Mouse (Mus musculus): ENCODE results near the gene Hdac1. TPM values are rescaled to one million over a fixed set of nuclear protein-coding genes. Genes with fewer than 3 reads are reported as not detected.
"Not testable (repeated sequence)": the region's sequence is repeated elsewhere in the genome, so short reads cannot be mapped to it uniquely, and the experiment has no call there.

Hdac1 gene
- polyA plus RNA-seq, 1 experiment from 2014 or later, result 278 TPM

DNA sequence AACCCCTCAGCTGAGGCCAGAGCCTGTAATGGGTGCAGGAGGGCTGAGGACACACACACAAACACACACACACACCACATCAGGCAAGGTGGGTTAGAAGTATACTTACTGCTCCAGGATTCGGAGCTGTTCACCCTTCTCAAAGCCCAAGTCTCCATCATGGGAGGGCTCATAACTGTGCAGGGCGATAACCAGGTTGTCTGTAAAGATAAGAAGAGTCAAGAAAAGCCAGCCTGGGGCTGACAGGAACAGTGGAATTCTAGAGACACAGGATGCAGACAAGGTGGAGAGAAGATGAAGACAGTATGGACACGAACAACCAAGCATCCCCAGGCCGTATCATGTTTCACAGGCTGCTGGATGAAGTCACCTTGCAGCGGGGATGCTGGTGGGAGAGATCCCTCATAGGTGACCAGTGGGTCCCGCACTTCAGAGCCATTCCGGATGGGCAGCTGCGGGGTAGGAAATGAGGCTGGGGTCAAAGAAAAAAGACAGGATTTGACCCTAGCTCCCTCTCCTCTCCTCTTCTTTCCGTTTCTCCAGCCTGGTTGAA is 14.8 kb upstream of the Hdac1 start:
- H3K27ac ChIP-seq, result no peak overlapping the region; the same call in 1 of the 2 replicates
- H3K4me3 ChIP-seq (replicated peaks), result peak overlapping the region; percentile 53; the same call in 1 of the 2 replicates
- H3K36me3 ChIP-seq, result no peaks in the 10 kb centered on the region
- peaks cover 9% of the 10 kb centered on the region for H3K4me1 ChIP-seq (replicated peaks)
- no peak for ATAC-seq (ENCODE audit: insufficient number of reproducible peaks, insufficient read depth, low FRiP score, low TSS enrichment, low read depth)
- no peaks in the 10 kb centered on the region for H3K27me3 ChIP-seq
- WGBS, result 60% methylated on average over 9 of the region's 9 CpGs
- H3K9me3 ChIP-seq, result no peaks in the 10 kb centered on the region
- peak overlapping the region; percentile 92 for H3K4me2 ChIP-seq
- 0 out of 2 replicates have a peak overlapping the region, but pooled peaks have one; percentile 64 for H3K9ac ChIP-seq (replicated peaks)

DNA sequence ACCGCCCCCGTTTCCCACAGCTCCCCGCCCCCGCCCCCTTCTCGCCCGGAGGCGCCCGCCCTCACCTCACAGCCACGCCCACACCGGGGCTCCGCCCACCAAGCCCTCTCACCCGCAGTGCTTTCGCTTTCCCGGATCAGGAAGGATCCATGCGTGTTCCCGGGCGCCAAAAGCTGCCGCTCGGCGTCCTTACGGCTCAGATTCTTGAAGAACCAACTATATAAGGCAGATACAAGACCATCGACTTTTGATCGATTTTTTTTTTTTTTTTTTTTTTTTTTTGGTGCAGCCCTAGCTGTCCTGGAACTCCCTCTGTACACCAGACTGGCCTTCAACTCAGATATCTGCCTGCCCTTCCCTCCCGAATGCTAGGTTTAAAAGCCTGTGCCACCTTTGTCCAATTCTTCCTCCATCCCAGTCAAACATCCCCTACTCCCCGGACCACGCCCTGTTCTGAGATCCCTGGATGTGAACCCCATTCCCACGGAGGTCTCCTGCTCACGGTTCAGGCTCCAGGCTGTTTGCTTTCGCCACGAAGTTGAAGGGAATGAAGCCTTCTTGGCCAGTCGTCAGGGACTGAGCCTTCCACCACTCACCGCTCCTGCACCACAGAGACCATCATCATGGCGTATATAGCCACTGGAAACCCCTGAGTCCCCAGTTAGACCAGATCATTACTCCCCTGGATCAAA is 14.2 kb upstream of the Hdac1 start:
- peak overlapping the region; percentile 64 for H3K9ac ChIP-seq (replicated peaks)
- WGBS, result 8% methylated on average over 33 of the region's 33 CpGs

GRCm38 (mm10) chr4:129555862-129556531 is 13.5 kb upstream of the Hdac1 start:
- ATAC-seq (ENCODE audit: insufficient number of reproducible peaks, insufficient read depth, low FRiP score, low TSS enrichment, low read depth), result peak; percentile 71
- H3K4me2 ChIP-seq, result peak overlapping the region; percentile 92
- H3K27ac ChIP-seq, result peak overlapping the region; percentile 78
- no peaks in the 10 kb centered on the region for H3K36me3 ChIP-seq
- H3K4me3 ChIP-seq (replicated peaks), result peak overlapping the region; percentile 53
- H3K27me3 ChIP-seq, result no peaks in the 10 kb centered on the region
- under 1% methylated on average over 24 of the region's 24 CpGs for WGBS
- peaks cover 9% of the 10 kb centered on the region for H3K4me1 ChIP-seq (replicated peaks)
- peak overlapping the region; percentile 64 for H3K9ac ChIP-seq (replicated peaks)
- H3K9me3 ChIP-seq, result no peaks in the 10 kb centered on the region

More for the DNA sequence above, 14.2 kb upstream of the Hdac1 start:
- H3K27ac ChIP-seq, result peak overlapping the region; percentile 78; the same call in 1 of the 2 replicates
- H3K4me1 ChIP-seq (replicated peaks), result peaks cover 9% of the 10 kb centered on the region
- ATAC-seq (ENCODE audit: insufficient number of reproducible peaks, insufficient read depth, low FRiP score, low TSS enrichment, low read depth), result peak; percentile 43
- H3K9me3 ChIP-seq, result no peaks in the 10 kb centered on the region
- peak overlapping the region; percentile 53 for H3K4me3 ChIP-seq (replicated peaks)
- H3K36me3 ChIP-seq, result no peaks in the 10 kb centered on the region
- H3K4me2 ChIP-seq, result peak overlapping the region; percentile 92
- no peaks in the 10 kb centered on the region for H3K27me3 ChIP-seq

DNA sequence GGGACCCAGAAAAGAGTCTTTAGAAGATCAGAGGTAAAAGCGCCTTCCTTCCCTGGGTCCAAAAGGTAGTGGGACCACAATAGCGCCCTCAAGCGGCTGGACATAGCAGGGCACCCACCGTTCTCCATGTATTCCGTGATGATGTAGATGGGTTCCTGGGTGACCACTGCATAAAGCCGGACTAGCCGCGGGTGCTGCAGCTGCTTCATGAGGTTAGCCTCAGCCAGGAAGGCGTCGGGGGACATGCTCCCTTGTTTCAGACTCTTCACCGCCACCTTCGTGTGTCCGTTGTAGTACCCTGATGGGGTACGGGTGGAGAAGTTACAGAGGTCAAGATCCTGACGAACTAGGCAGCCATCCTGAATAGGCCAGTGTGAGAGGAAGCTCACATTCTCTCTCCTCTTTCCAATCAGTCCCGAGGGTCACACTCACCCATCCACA is 12.9 kb upstream of the Hdac1 start:
- 6% methylated on average over 16 of the region's 16 CpGs for WGBS
- 0 out of 2 replicates have a peak, but pooled peaks have one; percentile 37 for ATAC-seq (ENCODE audit: insufficient number of reproducible peaks, insufficient read depth, low FRiP score, low TSS enrichment, low read depth)
- Histone ChIP-seq H3K9me3 (no peaks in the 10 kb centered on the region), H3K9ac (replicated peaks) (peak overlapping the region; percentile 64; the same call in 1 of the 2 replicates), H3K36me3 (no peaks in the 10 kb centered on the region), H3K4me1 (replicated peaks) (peaks cover 9% of the 10 kb centered on the region), H3K27ac (no peak overlapping the region), H3K27me3 (no peaks in the 10 kb centered on the region), H3K4me3 (replicated peaks) (peak overlapping the region; percentile 53), H3K4me2 (peak overlapping the region; percentile 92)

DNA sequence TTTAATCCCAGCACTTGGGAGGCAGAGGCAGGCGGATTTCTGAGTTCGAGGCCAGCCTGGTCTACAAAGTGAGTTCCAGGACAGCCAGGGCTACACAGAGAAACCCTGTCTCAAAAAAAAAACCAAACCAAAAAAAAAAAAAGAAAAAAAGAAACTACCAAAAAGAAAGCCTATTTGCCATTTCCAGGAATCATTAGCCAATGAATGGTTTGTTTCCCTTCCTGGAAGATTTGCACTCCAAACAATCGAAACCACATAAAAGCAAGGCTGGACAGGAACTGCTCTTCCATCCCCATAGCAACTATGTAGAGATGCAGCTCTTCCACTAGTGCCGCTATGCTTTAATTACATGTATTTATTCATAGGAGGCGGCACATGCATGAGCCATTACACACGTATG is 12.0 kb upstream of the Hdac1 start:
- WGBS, result 89% methylated on average over 6 of the region's 6 CpGs
- H3K27ac ChIP-seq; H3K9ac ChIP-seq (replicated peaks); H3K27me3 ChIP-seq; ATAC-seq (ENCODE audit: insufficient number of reproducible peaks, insufficient read depth, low FRiP score, low TSS enrichment, low read depth); H3K9me3 ChIP-seq; H3K4me2 ChIP-seq; H3K36me3 ChIP-seq; H3K4me3 ChIP-seq (replicated peaks): not testable (repeated sequence)
- H3K4me1 ChIP-seq (replicated peaks), result peaks cover 16% of the 10 kb centered on the region

DNA sequence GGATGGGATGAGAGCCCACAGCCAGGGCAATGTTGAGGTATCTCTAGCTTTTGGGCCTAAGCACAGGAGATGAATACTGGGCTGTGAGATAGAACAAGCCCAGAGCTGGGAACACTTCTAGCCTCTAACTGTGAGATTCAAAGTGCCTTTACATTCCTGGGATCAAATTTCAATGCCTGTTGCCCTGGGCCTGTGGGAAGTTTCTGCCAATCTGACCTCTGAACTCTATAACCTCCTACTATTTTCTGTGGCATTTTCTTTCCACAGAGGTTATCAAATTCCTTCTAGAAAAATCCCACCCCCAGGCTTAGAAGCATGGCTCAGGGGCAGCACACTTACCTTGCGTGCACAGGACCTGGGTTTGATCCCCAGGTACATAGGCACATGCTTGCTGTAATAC is 7.8 kb upstream of the Hdac1 start:
- H3K27me3 ChIP-seq, result no peaks in the 10 kb centered on the region
- H3K4me1 ChIP-seq (replicated peaks), result peaks cover 7% of the 10 kb centered on the region
- H3K36me3 ChIP-seq, result peaks cover 7% of the 10 kb centered on the region; the same call in 1 of the 2 replicates
- 0 out of 2 replicates have a peak overlapping the region, but pooled peaks have one; percentile 50 for H3K27ac ChIP-seq
- 51% methylated on average over 1 of the region's 1 CpGs for WGBS
- H3K9me3 ChIP-seq, result no peaks in the 10 kb centered on the region
- no peak for ATAC-seq (ENCODE audit: insufficient number of reproducible peaks, insufficient read depth, low FRiP score, low TSS enrichment, low read depth)
- no peak overlapping the region for H3K9ac ChIP-seq (replicated peaks)
- no peak overlapping the region for H3K4me2 ChIP-seq
- H3K4me3 ChIP-seq (replicated peaks), result no peak overlapping the region

DNA sequence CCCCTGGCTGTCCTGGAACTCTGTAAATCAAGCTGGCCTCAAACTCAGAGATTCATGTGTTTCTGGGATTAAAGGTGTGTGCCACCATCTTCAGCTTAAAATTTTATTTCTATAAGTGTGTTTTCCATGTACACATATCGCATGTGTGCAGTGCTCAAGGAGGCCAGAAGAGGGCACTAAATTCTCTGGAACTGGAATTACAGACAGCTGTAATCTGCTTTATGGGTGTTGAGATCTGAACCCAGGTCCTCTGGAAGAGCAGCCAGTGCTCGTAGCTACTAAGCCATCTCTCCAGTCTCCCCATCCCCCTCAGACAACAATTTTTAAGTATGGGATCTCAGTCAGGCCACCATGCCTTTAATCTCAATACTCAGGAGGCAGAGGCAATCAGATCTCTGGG is 6.8 kb upstream of the Hdac1 start:
- H3K4me1 ChIP-seq (replicated peaks), result peaks cover 7% of the 10 kb centered on the region
- no peaks in the 10 kb centered on the region for H3K27me3 ChIP-seq
- no peak overlapping the region for H3K4me2 ChIP-seq
- peaks cover 7% of the 10 kb centered on the region; the same call in 1 of the 2 replicates for H3K36me3 ChIP-seq
- no peak overlapping the region for H3K27ac ChIP-seq
- no peak overlapping the region for H3K9ac ChIP-seq (replicated peaks)
- no peak for ATAC-seq (ENCODE audit: insufficient number of reproducible peaks, insufficient read depth, low FRiP score, low TSS enrichment, low read depth)
- WGBS, result 87% methylated on average over 2 of the region's 2 CpGs
- H3K9me3 ChIP-seq, result no peaks in the 10 kb centered on the region
- no peak overlapping the region for H3K4me3 ChIP-seq (replicated peaks)

GRCm38 (mm10) chr4:129547631-129548030 is 5.1 kb upstream of the Hdac1 start:
- 88% methylated on average over 4 of the region's 4 CpGs for whole genome bisulfite sequencing
- not testable (repeated sequence) for H3K9me3 ChIP-seq; H3K36me3 ChIP-seq; H3K4me3 ChIP-seq (replicated peaks); H3K27ac ChIP-seq; H3K4me2 ChIP-seq; H3K9ac ChIP-seq (replicated peaks); H3K4me1 ChIP-seq (replicated peaks); H3K27me3 ChIP-seq; ATAC-seq (ENCODE audit: insufficient number of reproducible peaks, insufficient read depth, low FRiP score, low TSS enrichment, low read depth)

- no peak overlapping the region for H3K4me2 ChIP-seq
- H3K9me3 ChIP-seq, result no peaks in the 10 kb centered on the region
- 86% methylated on average over 4 of the region's 4 CpGs for WGBS
- no peak overlapping the region for H3K4me3 ChIP-seq (replicated peaks)
- ATAC-seq (ENCODE audit: insufficient number of reproducible peaks, insufficient read depth, low FRiP score, low TSS enrichment, low read depth), result no peak
- peaks cover 17% of the 10 kb centered on the region for H3K4me1 ChIP-seq (replicated peaks)
- H3K36me3 ChIP-seq, result peaks cover 19% of the 10 kb centered on the region
- no peak overlapping the region for H3K9ac ChIP-seq (replicated peaks)
- no peaks in the 10 kb centered on the region for H3K27me3 ChIP-seq
- no peak overlapping the region for H3K27ac ChIP-seq
Measured at GRCm38 (mm10) chr4:129544106-129544505, 1.6 kb upstream of the Hdac1 start.

- peak overlapping the region; percentile 76 for H3K4me3 ChIP-seq (replicated peaks)
- H3K36me3 ChIP-seq, result peaks cover 30% of the 10 kb centered on the region
- WGBS, result under 1% methylated on average over 30 of the region's 30 CpGs
- H3K4me1 ChIP-seq (replicated peaks), result peaks cover 17% of the 10 kb centered on the region
- peak overlapping the region; percentile 87 for H3K27ac ChIP-seq
- peak overlapping the region; percentile 74 for H3K4me2 ChIP-seq
- ATAC-seq (ENCODE audit: insufficient number of reproducible peaks, insufficient read depth, low FRiP score, low TSS enrichment, low read depth), result no peak; the same call in 1 of the 2 replicates
- no peaks in the 10 kb centered on the region for H3K27me3 ChIP-seq
- H3K9ac ChIP-seq (replicated peaks), result peak overlapping the region; percentile 89
- no peaks in the 10 kb centered on the region for H3K9me3 ChIP-seq
Measured at GRCm38 (mm10) chr4:129541868-129542591, 483 bp downstream of the Hdac1 start.

GRCm38 (mm10) chr4:129540012-129540411 is 2.5 kb downstream of the Hdac1 start:
- ATAC-seq (ENCODE audit: insufficient number of reproducible peaks, insufficient read depth, low FRiP score, low TSS enrichment, low read depth), result no peak
- 91% methylated on average over 6 of the region's 6 CpGs for WGBS

More at GRCm38 (mm10) chr4:129540012-129540411, 2.5 kb downstream of the Hdac1 start:
- Histone ChIP-seq H3K4me2 (no peak overlapping the region), H3K36me3 (peaks cover 46% of the 10 kb centered on the region), H3K4me1 (replicated peaks) (peaks cover 17% of the 10 kb centered on the region), H3K9ac (replicated peaks) (no peak overlapping the region), H3K4me3 (replicated peaks) (no peak overlapping the region), H3K9me3 (no peaks in the 10 kb centered on the region), H3K27ac (no peak overlapping the region), H3K27me3 (no peaks in the 10 kb centered on the region)
